Mouse (Mus musculus) lung, embryonic 16.5 days (tissue): ENCODE results near the gene Kpna2. TPM values are rescaled to one million over a fixed set of nuclear protein-coding genes. Genes with fewer than 3 reads are reported as not detected.
A peak's percentile ranks its signal among the peaks of the same experiment; 100 is the strongest.
"Not testable (repeated sequence)": the region's sequence is repeated elsewhere in the genome, so short reads cannot be mapped to it uniquely, and the experiment has no call there.

ENCODE experiments used
- ATAC-seq: fragments of 200-750 bp; cut with Nextera tagmentation; 2 replicates; pipeline ENCODE4 v1.8.0; 2017; ENCODE audit warnings: low read depth, mild to moderate bottlenecking, moderate library complexity
- H3K27ac ChIP-seq: fragments of 300-500 bp; sonication (generic); 2 replicates; pipeline ENCODE4 v1.5.1; 2014; ENCODE audit warnings: mild to moderate bottlenecking, control low read depth, low read length
- H3K27me3 ChIP-seq: fragments of 300-500 bp; sonication (generic); 2 replicates; pipeline ENCODE4 v1.6.1; 2014; ENCODE audit warnings: low read depth, low read length, mixed read lengths; ENCODE audit not compliant: control insufficient read depth, insufficient read depth
- H3K36me3 ChIP-seq: fragments of 300-500 bp; sonication (generic); 2 replicates; pipeline ENCODE4 v1.6.1; 2014; ENCODE audit warnings: low read length; ENCODE audit not compliant: control insufficient read depth, insufficient read depth
- H3K4me1 ChIP-seq: fragments of 300-500 bp; sonication (generic); replicated peaks from 2 replicates; pipeline ENCODE4 v1.6.1; 2014; ENCODE audit warnings: low read length, mixed read lengths; ENCODE audit not compliant: control insufficient read depth, insufficient read depth
- H3K4me2 ChIP-seq: fragments of 300-500 bp; sonication (generic); 2 replicates; pipeline ENCODE4 v1.6.1; 2014; ENCODE audit warnings: low read depth, low read length, control low read depth
- H3K4me3 ChIP-seq: fragments of 300-500 bp; sonication (generic); 2 replicates; pipeline ENCODE4 v1.5.1; 2014; ENCODE audit warnings: mild to moderate bottlenecking, low read length, control low read depth
- H3K9ac ChIP-seq: fragments of 300-500 bp; sonication (generic); 2 replicates; pipeline ENCODE4 v1.6.1; 2014; ENCODE audit warnings: low read length, control low read depth
- H3K9me3 ChIP-seq: fragments of 300-500 bp; sonication (generic); 2 replicates; pipeline ENCODE4 v1.6.1; 2016; ENCODE audit warnings: low read length; ENCODE audit not compliant: control insufficient read depth
- WGBS: fragments of 180-500 bp; shearing (Covaris S2); extraction: QIAGEN DNeasy Blood & Tissue Kit; methylation state at CpG from one replicate; pipeline ENCODE4 v1.1.7; 2014; 5-methylcytosine and 5-hydroxymethylcytosine counted together
- polyA plus RNA-seq: library from polyadenylated mRNA; unstranded; fragments of >200 nt; fragmentation: Nextera tagmentation; extraction: Ambion mirVana; gene quantifications from 2 replicates; pipeline ENCODE4 v1.2.1, GENCODE M21; 2015

Kpna2 gene
- polyA plus RNA-seq, 1 experiment from 2014 or later, result 492 TPM

- Histone ChIP-seq H3K9ac (peak overlapping the region; percentile 39), H3K27ac (peak overlapping the region; percentile 97), H3K27me3 (no peaks in the 10 kb centered on the region), H3K36me3 (no peaks in the 10 kb centered on the region), H3K4me2 (peak overlapping the region; percentile 14; the same call in 1 of the 2 replicates), H3K4me1 (peaks cover 22% of the 10 kb centered on the region), H3K4me3 (no peak overlapping the region), H3K9me3 (no peaks in the 10 kb centered on the region)
- WGBS, result 57% methylated on average over 13 of the region's 13 CpGs
- ATAC-seq, result peak; percentile 64
Measured at GRCm38 (mm10) chr11:107022050-107022683, 22.8 kb upstream of the Kpna2 start.

- not testable (repeated sequence) for H3K27ac ChIP-seq, H3K27me3 ChIP-seq, H3K9me3 ChIP-seq, H3K4me2 ChIP-seq, H3K36me3 ChIP-seq, H3K4me3 ChIP-seq, H3K9ac ChIP-seq, ATAC-seq
- H3K4me1 ChIP-seq, result peaks cover 10% of the 10 kb centered on the region
- WGBS, result 98% methylated on average over 3 of the region's 5 CpGs
Measured at GRCm38 (mm10) chr11:107019722-107020121, 20.4 kb upstream of the Kpna2 start.

GRCm38 (mm10) chr11:107019318-107019717, 20.0 kb upstream of the Kpna2 start:
- H3K4me3 ChIP-seq, result no peak overlapping the region
- peaks cover 7% of the 10 kb centered on the region; the same call in 1 of the 2 replicates for H3K4me1 ChIP-seq
- no peaks in the 10 kb centered on the region for H3K9me3 ChIP-seq
- H3K36me3 ChIP-seq, result no peaks in the 10 kb centered on the region
- H3K4me2 ChIP-seq, result no peak overlapping the region
- no peak for ATAC-seq
- WGBS, result 47% methylated on average over 4 of the region's 4 CpGs
- H3K27me3 ChIP-seq, result no peaks in the 10 kb centered on the region
- H3K27ac ChIP-seq, result no peak overlapping the region
- no peak overlapping the region for H3K9ac ChIP-seq

- Histone ChIP-seq H3K9ac (no peak overlapping the region), H3K4me3 (no peak overlapping the region), H3K36me3 (no peaks in the 10 kb centered on the region), H3K27me3 (no peaks in the 10 kb centered on the region), H3K9me3 (peaks cover 2% of the 10 kb centered on the region; the same call in 1 of the 2 replicates), H3K4me2 (no peak overlapping the region), H3K4me1 (peaks cover 4% of the 10 kb centered on the region; the same call in 1 of the 2 replicates), H3K27ac (no peak overlapping the region)
- 32% methylated on average over 8 of the region's 8 CpGs for whole genome bisulfite sequencing
- no peak for ATAC-seq
Measured at GRCm38 (mm10) chr11:107018606-107019005, 19.3 kb upstream of the Kpna2 start.

GRCm38 (mm10) chr11:107017339-107017886, 18.1 kb upstream of the Kpna2 start:
- WGBS, result 54% methylated on average over 6 of the region's 6 CpGs
- peaks cover under 1% of the 10 kb centered on the region; the same call in 1 of the 2 replicates for H3K4me1 ChIP-seq
- H3K36me3 ChIP-seq, result no peaks in the 10 kb centered on the region
- no peak overlapping the region for H3K4me2 ChIP-seq
- peaks cover 2% of the 10 kb centered on the region; the same call in 1 of the 2 replicates for H3K9me3 ChIP-seq
- ATAC-seq, result no peak
- H3K9ac ChIP-seq, result no peak overlapping the region
- H3K27ac ChIP-seq, result peak overlapping the region; percentile 59
- H3K4me3 ChIP-seq, result no peak overlapping the region
- H3K27me3 ChIP-seq, result no peaks in the 10 kb centered on the region

- Histone ChIP-seq H3K27ac (no peak overlapping the region), H3K4me3 (no peak overlapping the region)
- peak; percentile 64 for ATAC-seq
Measured at GRCm38 (mm10) chr11:107016893-107017292, 17.6 kb upstream of the Kpna2 start.

GRCm38 (mm10) chr11:107015535-107016187, 16.3 kb upstream of the Kpna2 start:
- H3K4me3 ChIP-seq, H3K4me1 ChIP-seq, H3K9me3 ChIP-seq, H3K9ac ChIP-seq, H3K4me2 ChIP-seq, ATAC-seq, H3K27me3 ChIP-seq, H3K36me3 ChIP-seq, H3K27ac ChIP-seq: not testable (repeated sequence)
- 65% methylated on average over 11 of the region's 11 CpGs for WGBS

More at GRCm38 (mm10) chr11:107016893-107017292, 17.6 kb upstream of the Kpna2 start:
- Histone ChIP-seq H3K9ac (no peak overlapping the region), H3K27me3 (no peaks in the 10 kb centered on the region), H3K4me1 (peaks cover 1% of the 10 kb centered on the region; the same call in 1 of the 2 replicates), H3K9me3 (peaks cover 2% of the 10 kb centered on the region; the same call in 1 of the 2 replicates), H3K4me2 (no peak overlapping the region), H3K36me3 (no peaks in the 10 kb centered on the region)
- 41% methylated on average over 1 of the region's 1 CpGs for WGBS

GRCm38 (mm10) chr11:107014597-107015309, 15.4 kb upstream of the Kpna2 start:
- Histone ChIP-seq H3K27ac (peak overlapping the region; percentile 65), H3K9ac (peak overlapping the region; percentile 31; the same call in 1 of the 2 replicates), H3K27me3 (no peaks in the 10 kb centered on the region), H3K4me1 (peaks cover 10% of the 10 kb centered on the region), H3K4me2 (peak overlapping the region; percentile 7), H3K36me3 (no peaks in the 10 kb centered on the region), H3K4me3 (no peak overlapping the region), H3K9me3 (peaks cover 2% of the 10 kb centered on the region; the same call in 1 of the 2 replicates)
- peak; percentile 46 for ATAC-seq
- 26% methylated on average over 14 of the region's 14 CpGs for WGBS
